Comparison of ENCODE assay signal across 20 mouse cellular contexts in genomic region chr19:29797371-29797770, GRCm38 (mm10).
"Had no signal": no experiment of that assay in that cellular context is flagged by ENCODE, and none has a peak within 500 bp of the region (broad histone marks: within the 10 kb centered on the region; RNA-seq: fewer than 3 reads in every experiment).

No protein-coding gene starts in this region.

- DNase-seq: lung, adult 18-20 months; lung, embryonic 14.5 days; lung, postnatal 10 days; lung, postnatal 36 days; retina, postnatal 1 day; right cerebral cortex, adult 18-20 months; right cerebral cortex, postnatal 25 days; right cerebral cortex, postnatal 4 days; spleen, adult 18-20 months; thymus, adult 2 months; thymus, postnatal 14 days; thymus, postnatal 36 days had no signal

- H3K4me3 ChIP-seq: megakaryocyte, embryonic 14.5 days; midbrain, embryonic 13.5 days; myocyte; neural tube, embryonic 13.5 days; neural tube, embryonic 15.5 days had no signal

- H3K9ac ChIP-seq: lung, embryonic 14.5 days; midbrain, embryonic 13.5 days; neural tube, embryonic 13.5 days; neural tube, embryonic 15.5 days had no signal

- H3K36me3 ChIP-seq: midbrain, embryonic 13.5 days; neural tube, embryonic 13.5 days; neural tube, embryonic 15.5 days had no signal

- H3K27ac ChIP-seq: macrophage; midbrain, embryonic 13.5 days; neural tube, embryonic 13.5 days; neural tube, embryonic 15.5 days had no signal

- H3K9me3 ChIP-seq: megakaryocyte, embryonic 14.5 days; midbrain, embryonic 13.5 days; neural tube, embryonic 13.5 days; neural tube, embryonic 15.5 days had no signal

- ATAC-seq: midbrain, embryonic 13.5 days; midbrain, embryonic 16.5 days had no signal

- H3K27me3 ChIP-seq: megakaryocyte, embryonic 14.5 days; midbrain, embryonic 13.5 days; neural tube, embryonic 13.5 days; neural tube, embryonic 15.5 days had no signal

- H3K4me2 ChIP-seq: lung, embryonic 14.5 days; midbrain, embryonic 11.5 days; midbrain, embryonic 13.5 days; neural tube, embryonic 13.5 days; neural tube, embryonic 15.5 days had no signal
